Mouse (Mus musculus): ENCODE data around the gene Nampt.

The Nampt gene

DNA sequence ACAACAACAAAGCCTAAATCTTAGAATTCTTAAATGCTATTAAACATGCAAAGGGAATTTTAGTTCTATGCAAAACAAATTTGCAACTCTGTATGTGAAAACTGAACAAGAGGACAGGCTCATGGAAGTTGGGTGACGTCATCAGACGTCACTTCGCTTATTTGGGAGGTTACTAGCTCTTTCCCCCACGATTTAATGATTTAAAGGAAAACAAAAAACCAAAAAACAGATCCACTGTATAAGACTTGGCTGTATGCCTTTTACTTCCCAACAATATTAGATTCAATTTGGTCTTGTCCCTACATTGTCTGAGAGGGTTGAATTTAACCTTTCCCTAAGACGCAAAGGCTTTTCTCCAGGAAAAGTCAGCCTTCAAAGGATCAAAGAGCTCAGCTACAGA lies at the start of gene Nampt:
Nampt (plus strand) TSS at position 130 of the 400 bp plus-strand sequence.
- DNase-seq (ENCODE audit: low spot score in 2 of 2), result no peak

DNA sequence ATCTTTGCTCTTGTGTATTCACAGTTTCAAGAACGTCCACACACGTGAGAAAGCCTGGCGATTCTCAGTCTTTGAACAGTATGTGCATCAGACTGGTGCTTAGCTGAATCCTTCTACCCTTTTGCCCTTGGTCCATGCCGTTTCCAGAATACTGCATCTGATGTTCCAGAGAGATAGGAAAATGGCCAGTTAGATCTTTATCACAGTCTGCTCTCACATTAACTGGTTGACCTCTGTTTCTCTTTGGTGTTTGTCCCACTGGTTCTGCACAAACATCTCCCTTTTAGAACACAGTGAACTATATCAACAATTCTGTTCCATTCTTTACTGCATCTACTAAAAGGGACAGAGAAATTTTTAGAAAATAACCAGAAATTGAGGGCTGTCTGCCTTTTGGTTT lies 48.6 kb upstream of the Nampt start:
- no peak for DNase-seq (ENCODE audit: low spot score in 2 of 2)

- DNase-seq (ENCODE audit: low spot score in 2 of 2), result no peak
Observed at GRCm38 (mm10) chr12:32774592-32774991, 44.8 kb upstream of the Nampt start.

DNA sequence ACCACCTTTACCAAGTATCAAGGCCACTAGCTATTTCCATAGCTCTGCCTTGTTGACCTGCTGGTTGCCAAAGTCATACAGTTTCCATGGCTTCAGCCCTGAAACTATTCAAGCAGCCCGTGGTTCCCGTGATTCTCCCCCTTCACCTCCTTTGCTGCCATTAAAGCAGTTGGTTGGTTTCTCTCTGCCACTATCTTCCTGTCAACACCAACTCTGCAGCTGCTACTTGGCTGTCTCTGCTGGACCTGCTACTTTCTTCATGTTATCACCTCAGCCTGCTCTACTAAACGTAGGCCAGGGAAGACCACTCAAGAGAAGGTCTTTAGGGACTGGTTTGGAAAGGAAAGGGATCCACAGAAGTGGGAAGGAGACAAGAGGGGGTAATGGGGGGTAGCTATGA lies 30.3 kb upstream of the Nampt start:
- no peak for DNase-seq (ENCODE audit: low spot score in 2 of 2)

DNA sequence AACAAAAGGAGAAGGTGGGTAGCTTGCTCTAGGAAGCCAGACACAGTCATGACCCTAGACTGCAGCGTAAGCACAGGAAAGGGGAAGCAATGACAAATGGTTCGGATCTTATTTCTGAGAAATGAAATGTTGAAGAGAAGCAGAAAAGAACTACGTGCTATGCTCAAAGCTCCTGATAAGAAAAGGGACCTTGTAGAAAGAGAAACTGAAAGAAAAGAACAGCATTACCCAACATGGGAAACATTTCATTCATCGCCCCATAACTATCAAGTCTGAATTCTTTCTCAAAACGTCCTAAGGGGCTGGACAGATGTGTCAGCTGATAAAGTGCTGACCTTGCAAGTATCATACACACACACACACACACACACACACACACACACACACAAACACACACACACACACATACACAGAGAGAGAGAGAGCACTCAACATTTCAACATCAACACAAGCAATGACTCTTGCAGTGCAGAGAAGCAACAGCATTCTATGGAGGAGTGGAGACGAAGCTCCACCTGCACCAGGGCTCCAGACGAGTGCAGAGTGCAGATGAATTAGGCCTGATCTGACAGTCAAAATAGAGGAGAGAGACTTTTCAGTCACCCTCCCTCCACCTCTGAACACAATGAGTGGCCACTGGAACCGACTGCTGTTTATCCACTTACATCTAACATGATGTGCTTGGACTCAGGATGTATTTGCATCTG lies 23.4 kb upstream of the Nampt start:
- DNase-seq (ENCODE audit: low spot score in 2 of 2), result no peak

- DNase-seq (ENCODE audit: low spot score in 2 of 2), result no peak
Observed at GRCm38 (mm10) chr12:32797438-32797837, 21.9 kb upstream of the Nampt start.

GRCm38 (mm10) chr12:32801078-32801477 lies 18.3 kb upstream of the Nampt start:
- DNase-seq (ENCODE audit: low spot score in 2 of 2), result no peak

DNA sequence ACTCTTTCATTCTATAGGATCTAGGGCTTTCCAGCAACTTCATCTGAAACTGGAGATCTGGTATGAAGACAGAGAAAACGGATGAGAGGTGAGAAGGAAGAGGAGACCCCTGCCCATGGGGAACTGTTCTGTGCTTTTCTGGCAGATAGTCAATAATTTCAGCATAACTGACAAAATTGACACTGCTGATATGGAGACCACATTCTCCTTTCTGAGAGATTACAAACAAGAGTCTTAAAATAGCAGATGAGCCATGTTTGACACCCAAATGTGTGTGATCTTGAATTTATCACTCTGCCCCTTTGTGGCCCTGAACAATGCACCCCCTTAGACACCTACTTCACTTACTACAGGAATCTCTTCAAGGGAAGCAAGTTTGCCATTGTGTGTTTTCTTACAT lies 13.8 kb upstream of the Nampt start:
- DNase-seq (ENCODE audit: low spot score in 2 of 2), result no peak

GRCm38 (mm10) chr12:32819823-32820605 lies 669 bp downstream of the Nampt start:
- peak; percentile 94 to 95 for DNase-seq (ENCODE audit: low spot score in 2 of 2)

DNA sequence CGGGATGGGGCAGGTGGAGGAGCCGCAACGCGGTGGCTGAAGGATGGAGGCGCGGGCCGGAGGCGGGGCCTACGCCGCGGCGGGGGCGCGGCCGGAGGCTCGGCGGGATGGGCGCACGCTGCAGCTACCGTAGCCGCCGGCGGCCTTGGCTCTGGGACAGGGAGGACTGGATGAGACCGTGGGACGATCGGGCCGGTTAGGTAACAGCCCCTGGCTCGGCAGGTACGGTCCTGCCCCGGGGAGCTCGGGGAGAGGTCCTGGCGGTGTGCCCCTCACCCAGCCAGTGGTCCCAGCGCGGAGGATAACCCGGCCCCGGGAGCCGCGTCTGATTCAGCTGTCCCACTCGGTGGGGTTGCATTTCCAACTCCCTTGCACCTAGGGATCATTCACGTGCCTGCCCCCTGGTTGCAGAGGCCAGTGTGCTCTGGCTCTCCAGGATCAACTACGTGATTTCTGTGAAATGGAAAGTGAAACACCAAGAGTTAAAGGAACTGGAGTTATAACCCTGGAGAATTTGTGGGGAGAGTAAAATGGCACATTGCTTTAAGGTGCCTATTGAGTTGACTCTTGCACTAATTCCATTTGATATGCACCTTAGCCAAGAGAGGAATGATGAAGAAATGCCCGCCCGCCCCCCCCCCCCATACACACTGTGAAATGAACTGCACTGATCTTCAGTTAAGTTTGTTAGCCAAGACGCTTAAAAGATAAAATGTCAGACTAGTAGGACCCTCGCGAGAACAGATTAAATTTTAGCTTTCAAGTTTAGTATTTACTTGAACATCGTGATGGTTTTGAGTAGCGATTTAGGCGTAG lies 1.6 kb downstream of the Nampt start:
- DNase-seq (ENCODE audit: low spot score in 2 of 2), result peak; percentile 36 to 53

- no peak for DNase-seq (ENCODE audit: low spot score in 2 of 2)
Observed at GRCm38 (mm10) chr12:32821504-32822011, 2.2 kb downstream of the Nampt start.

DNA sequence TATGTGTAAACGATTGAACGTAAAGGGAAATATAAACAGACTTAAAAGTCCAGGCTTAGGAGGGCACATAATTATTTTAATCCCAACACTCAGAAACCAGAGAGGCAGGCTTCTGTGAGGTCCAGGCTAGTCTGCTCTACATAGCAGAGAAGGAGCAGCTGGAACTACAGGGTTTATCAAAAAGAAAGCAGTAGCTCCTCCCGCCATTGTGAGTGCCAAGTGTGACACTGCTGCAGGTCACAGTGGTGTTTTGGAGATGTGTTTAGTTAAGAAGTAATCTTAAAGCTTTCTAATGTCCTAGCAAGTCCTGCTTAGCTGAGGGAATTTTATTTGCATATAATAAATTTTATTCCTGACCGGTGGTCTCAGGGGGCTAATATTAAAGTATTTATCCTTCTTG lies 2.7 kb downstream of the Nampt start:
- no peak for DNase-seq (ENCODE audit: low spot score in 2 of 2)

DNA sequence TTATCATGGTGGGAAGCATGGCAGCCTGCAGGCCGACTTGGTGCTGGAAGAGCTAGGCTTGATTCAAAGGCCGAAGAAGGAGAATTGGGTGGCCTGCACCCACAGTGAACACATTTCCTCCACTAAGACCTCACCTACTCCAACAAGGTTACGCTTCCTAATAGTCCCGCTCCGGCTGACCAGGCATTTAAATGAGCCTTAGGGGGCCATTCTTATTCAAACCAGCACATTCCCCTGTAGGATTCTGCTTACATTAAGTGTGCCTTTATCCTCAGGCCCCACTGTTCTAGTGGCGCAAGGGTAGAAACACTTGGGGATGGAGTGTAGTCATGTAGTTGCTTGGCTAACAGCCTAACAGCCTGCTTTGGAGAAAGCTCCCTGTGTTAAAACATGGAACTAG lies 5.2 kb downstream of the Nampt start:
- DNase-seq (ENCODE audit: low spot score in 2 of 2), result no peak

GRCm38 (mm10) chr12:32826971-32827370 lies 7.6 kb downstream of the Nampt start:
- DNase-seq (ENCODE audit: low spot score in 2 of 2), result peak in 1 of 2 experiments; percentile 29

- DNase-seq (ENCODE audit: low spot score in 2 of 2), result no peak
Observed at GRCm38 (mm10) chr12:32828137-32828760, 8.9 kb downstream of the Nampt start.

DNA sequence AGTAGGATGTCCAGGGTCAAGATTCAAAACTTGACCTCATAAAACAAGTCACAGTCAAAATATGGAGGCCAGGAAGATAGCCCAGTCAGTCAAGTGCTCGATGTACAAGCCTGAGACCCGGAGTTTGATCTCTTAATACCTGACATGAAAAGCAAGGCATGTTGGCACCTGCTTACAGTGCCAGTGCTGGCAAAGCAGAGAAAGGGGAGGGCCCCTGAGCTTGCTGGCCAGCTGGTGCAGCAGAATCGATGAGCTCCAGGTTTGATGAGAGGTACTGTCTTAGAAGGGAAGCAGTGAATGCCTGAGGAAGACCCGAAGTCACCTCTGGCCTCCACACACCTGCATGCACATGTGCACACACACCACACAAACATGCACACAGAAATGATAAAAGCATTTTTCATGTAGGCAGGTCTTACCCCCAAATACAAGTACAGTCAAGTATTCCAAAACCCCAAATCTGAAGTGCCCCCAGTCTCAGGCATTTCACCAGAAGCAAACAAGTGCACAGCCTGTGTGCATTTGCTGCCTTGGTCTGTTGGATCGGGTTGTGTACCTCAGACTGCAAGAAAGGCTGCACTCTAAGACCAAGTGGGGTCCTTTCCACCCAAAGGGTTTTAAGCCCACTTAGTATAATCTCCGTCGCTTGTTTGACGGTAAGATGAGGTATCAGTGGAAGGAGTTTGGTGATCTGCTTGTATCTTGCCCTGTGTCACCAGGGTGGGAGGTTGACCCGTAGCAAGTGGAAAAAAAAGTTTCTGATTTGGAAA lies 10.2 kb downstream of the Nampt start:
- DNase-seq (ENCODE audit: low spot score in 2 of 2), result no peak

- DNase-seq (ENCODE audit: low spot score in 2 of 2), result no peak
Observed at GRCm38 (mm10) chr12:32832076-32832475, 12.7 kb downstream of the Nampt start.

DNA sequence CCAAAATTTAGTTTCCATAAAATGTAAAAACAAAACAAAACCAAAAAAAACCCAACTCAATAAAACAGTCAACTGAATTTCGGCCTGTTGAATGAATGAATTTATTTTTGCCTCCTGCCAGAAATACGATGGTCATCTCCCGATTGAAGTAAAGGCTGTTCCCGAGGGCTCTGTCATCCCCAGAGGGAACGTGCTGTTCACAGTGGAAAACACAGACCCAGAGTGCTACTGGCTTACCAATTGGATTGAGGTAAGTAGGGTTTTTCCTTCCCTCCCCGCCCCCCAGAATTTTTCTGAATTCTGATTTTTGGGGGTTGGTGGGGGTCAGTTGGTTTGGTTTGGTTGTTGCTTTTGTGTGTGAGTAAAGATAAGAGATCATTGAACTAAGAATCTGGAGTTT lies 15.4 kb downstream of the Nampt start:
- no peak for DNase-seq (ENCODE audit: low spot score in 2 of 2)

DNA sequence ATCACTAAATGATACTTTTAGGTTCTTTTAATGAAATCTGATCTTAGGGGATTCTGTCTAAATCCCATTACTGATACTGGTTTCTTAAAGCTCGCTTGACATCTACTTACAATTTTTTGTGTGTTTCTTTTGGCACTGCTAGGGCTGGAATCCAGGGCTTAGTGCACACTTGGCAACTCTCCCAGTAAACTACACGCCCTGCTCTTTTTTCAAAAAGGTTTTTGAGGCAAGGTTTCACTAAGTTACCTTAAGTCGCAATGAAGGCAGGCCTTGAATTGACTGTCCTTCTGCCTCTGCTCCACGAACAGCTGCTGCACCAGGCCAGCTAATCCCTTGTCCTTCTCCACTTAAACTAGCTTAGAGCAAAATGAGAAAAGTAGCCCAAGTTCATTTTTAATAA lies 15.9 kb downstream of the Nampt start:
- DNase-seq (ENCODE audit: low spot score in 2 of 2), result no peak

DNA sequence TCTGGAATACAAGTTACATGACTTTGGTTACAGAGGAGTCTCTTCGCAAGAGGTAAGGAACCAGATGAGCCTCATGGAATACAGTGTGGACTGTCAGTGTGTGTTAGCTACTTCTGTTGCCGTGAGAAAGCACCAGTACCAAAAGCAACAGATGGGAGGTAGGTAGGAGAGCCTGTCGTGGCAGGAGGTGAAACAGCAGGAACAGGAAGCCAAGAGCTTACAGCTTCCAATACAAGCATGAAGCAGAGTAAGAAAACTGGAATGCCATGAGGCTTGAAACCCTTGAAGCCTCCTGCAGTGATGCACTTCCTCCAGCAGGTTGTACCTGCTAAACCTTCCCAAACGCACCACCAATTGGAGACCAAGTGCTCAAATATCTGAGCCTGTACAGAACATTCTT lies 19.1 kb downstream of the Nampt start:
- DNase-seq (ENCODE audit: low spot score in 2 of 2), result no peak

GRCm38 (mm10) chr12:32838954-32839353 lies 19.6 kb downstream of the Nampt start:
- DNase-seq (ENCODE audit: low spot score in 2 of 2), result no peak

Data from frontal cortex, postnatal 14 days (tissue).